Mouse (Mus musculus) hindbrain, embryonic 14.5 days (tissue): Measurements from ENCODE around the gene Edem3. TPM values are rescaled to one million over a fixed set of nuclear protein-coding genes. Genes with fewer than 3 reads are reported as not detected.

Experiments used
- ATAC-seq: fragments of 200-750 bp; cut with Nextera tagmentation; 2 replicates; pipeline ENCODE4 v1.8.0; 2017; ENCODE audit warnings: moderate number of reproducible peaks, mild to moderate bottlenecking, moderate TSS enrichment, moderate library complexity; ENCODE audit not compliant: low FRiP score
- DNase-seq: peaks from one replicate; pipeline ENCODE4 v3.0.0-alpha.2; 2015; ENCODE audit warnings: low spot score
- H3K27ac ChIP-seq: fragments of 300-500 bp; sonication (generic); 2 replicates; pipeline ENCODE4 v1.5.1; 2014; ENCODE audit warnings: mild to moderate bottlenecking, moderate library complexity
- H3K27me3 ChIP-seq: fragments of 300-500 bp; sonication (generic); 2 replicates; pipeline ENCODE4 v1.6.1; 2014; ENCODE audit warnings: mild to moderate bottlenecking, low read length, mixed read lengths; ENCODE audit not compliant: control insufficient read depth, insufficient read depth
- H3K36me3 ChIP-seq: fragments of 300-500 bp; sonication (generic); replicated peaks from 2 replicates; pipeline ENCODE4 v1.6.1; 2014; ENCODE audit not compliant: control insufficient read depth, insufficient read depth
- H3K4me1 ChIP-seq: fragments of 300-500 bp; sonication (generic); replicated peaks from 2 replicates; pipeline ENCODE4 v1.6.1; 2014; ENCODE audit warnings: antibody characterized with exemption, low read length, mixed read lengths; ENCODE audit not compliant: control insufficient read depth, insufficient read depth
- H3K4me2 ChIP-seq: fragments of 300-500 bp; sonication (generic); replicated peaks from 2 replicates; pipeline ENCODE4 v1.6.1; 2014; ENCODE audit warnings: mild to moderate bottlenecking, moderate library complexity
- H3K4me3 ChIP-seq: fragments of 300-500 bp; sonication (generic); replicated peaks from 2 replicates; pipeline ENCODE4 v1.5.1; 2014; ENCODE audit warnings: mild to moderate bottlenecking, low read length
- H3K9ac ChIP-seq: fragments of 300-500 bp; sonication (generic); 2 replicates; pipeline ENCODE4 v1.6.1; 2014
- H3K9me3 ChIP-seq: fragments of 300-500 bp; sonication (generic); 2 replicates; pipeline ENCODE4 v1.6.1; 2016; ENCODE audit warnings: low read length; ENCODE audit not compliant: control insufficient read depth
- WGBS: fragments of 180-500 bp; shearing (Covaris S2); extraction: QIAGEN DNeasy Blood & Tissue Kit; methylation state at CpG from one replicate; pipeline ENCODE4 v1.1.7; 2014; 5-methylcytosine and 5-hydroxymethylcytosine counted together
- polyA plus RNA-seq: library from polyadenylated mRNA; unstranded; fragments of >200 nt; fragmentation: Nextera tagmentation; extraction: Ambion mirVana; gene quantifications from 2 replicates; pipeline ENCODE4 v1.2.1, GENCODE M21; 2014

Gene Edem3
- polyA plus RNA-seq, 1 experiment from 2014 or later: 28.3 TPM

DNA sequence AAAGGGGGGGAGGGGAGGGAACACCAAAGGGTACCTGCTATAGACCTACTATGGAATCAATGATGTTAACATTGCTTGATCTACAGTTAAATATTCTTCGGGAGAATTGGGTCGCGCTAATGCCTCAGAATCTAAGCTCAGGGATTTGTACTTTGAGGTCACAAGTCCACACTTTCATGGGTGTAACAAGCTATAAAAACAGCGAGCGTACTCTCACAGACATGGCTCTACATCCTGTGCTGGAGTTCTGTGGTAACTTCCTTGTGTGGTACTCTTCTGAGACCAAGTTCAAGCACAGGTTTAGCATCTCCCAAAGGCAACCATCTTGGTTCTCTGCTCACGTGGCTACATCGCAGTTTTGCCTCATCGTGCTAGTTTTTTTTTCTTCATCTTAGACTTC lies 106.9 kb downstream of the Edem3 start:
- no peak overlapping the region for H3K4me3 ChIP-seq
- H3K9me3 ChIP-seq: no peaks in the 10 kb centered on the region
- H3K9ac ChIP-seq: no peak overlapping the region
- ATAC-seq (no peak), DNase-seq (no peak)
- H3K4me1 ChIP-seq: no peaks in the 10 kb centered on the region
- no peak overlapping the region for H3K4me2 ChIP-seq
- H3K36me3 ChIP-seq: no peaks in the 10 kb centered on the region
- H3K27me3 ChIP-seq: no peaks in the 10 kb centered on the region
- H3K27ac ChIP-seq: no peak overlapping the region
- 92% methylated on average over 8 of the region's 8 CpGs for WGBS

DNA sequence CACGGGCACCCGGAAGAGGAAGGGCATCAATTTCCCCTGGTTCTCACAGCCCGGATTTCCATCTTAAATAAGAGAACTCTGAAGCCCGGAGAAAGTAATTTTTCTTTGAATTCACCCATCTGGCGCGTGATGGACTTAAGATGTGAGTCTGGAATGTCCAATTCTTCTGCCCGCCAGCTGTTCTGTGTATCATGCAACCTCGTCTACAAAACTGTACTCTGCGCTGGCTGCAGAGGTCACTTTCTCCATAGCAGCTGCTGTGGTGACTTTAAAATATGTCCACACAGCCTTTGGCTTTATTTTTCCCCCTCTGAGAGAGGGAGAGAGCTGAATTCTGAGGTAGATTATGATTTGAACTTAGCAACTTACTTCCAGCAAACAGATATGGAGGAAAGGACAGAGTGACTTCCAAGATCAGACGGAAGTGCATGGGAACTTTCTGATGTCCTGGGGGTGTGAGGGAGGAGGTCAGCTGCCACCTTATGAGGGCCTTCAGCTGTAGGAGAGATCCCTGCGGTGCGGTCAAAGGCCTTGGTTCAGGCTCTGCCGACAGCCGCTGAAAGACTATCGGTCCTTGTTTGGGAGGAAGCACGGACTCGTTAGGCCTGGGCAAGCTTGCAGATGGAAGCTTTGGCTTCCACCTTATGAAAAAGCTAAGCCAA lies 108.1 kb downstream of the Edem3 start:
- no peaks in the 10 kb centered on the region for H3K27me3 ChIP-seq
- no peaks in the 10 kb centered on the region for H3K36me3 ChIP-seq
- H3K9me3 ChIP-seq: no peaks in the 10 kb centered on the region
- ATAC-seq: no peak
- H3K27ac ChIP-seq: no peak overlapping the region
- H3K4me3 ChIP-seq: no peak overlapping the region
- DNase-seq: no peak
- H3K4me1 ChIP-seq: no peaks in the 10 kb centered on the region
- no peak overlapping the region for H3K4me2 ChIP-seq
- H3K9ac ChIP-seq: no peak overlapping the region
- 83% methylated on average over 17 of the region's 17 CpGs for WGBS

DNA sequence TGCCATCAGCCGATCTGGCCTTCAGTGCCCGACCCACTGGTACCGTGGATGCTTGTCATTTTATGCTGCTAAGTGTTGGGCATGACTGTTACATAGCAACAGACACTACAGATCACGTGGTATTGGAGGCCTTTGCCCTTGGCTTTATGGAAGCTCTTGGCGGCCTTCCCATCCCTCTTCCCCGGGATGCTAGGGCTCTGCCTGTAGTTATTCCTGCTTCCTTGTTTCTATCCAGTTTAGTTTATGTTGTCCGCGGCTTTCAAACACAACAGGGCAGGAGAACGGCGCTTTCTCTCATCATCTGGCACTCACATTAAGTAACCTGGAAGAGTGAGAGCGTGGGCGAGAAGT lies 108.6 kb downstream of the Edem3 start:
- WGBS: 78% methylated on average over 12 of the region's 12 CpGs
- H3K4me2 ChIP-seq: no peak overlapping the region
- H3K4me1 ChIP-seq: no peaks in the 10 kb centered on the region
- no peaks in the 10 kb centered on the region for H3K9me3 ChIP-seq
- ATAC-seq: no peak
- no peaks in the 10 kb centered on the region for H3K27me3 ChIP-seq
- no peak overlapping the region for H3K4me3 ChIP-seq
- DNase-seq: no peak
- H3K36me3 ChIP-seq: no peaks in the 10 kb centered on the region
- H3K27ac ChIP-seq: no peak overlapping the region
- no peak overlapping the region for H3K9ac ChIP-seq

DNA sequence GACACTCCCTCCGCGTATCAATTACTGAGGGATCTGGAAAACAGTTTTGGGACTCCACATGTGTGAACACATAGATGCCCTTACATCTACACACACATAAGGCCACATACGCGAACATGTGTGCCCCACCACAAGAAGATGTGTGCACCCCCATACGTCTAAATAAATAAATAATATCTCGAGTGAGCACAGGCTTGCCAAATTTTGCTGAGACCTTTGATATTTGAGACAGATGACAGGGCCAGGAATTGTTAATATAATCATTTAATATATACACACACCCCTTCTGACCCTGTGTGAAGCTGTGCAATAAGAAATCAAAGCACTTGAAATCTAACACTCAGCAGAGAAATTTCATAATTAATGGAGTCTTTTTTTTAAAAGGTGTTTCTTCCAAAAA lies 109.2 kb downstream of the Edem3 start:
- no peak for ATAC-seq
- H3K9me3 ChIP-seq: no peaks in the 10 kb centered on the region
- H3K4me2 ChIP-seq: no peak overlapping the region
- WGBS: 94% methylated on average over 6 of the region's 6 CpGs
- H3K27ac ChIP-seq: no peak overlapping the region
- DNase-seq: no peak
- H3K36me3 ChIP-seq: no peaks in the 10 kb centered on the region
- no peaks in the 10 kb centered on the region for H3K4me1 ChIP-seq
- no peak overlapping the region for H3K9ac ChIP-seq
- H3K4me3 ChIP-seq: no peak overlapping the region
- H3K27me3 ChIP-seq: no peaks in the 10 kb centered on the region

Other genes starting within 250 kb of the Edem3 start
- gene Fam129a, start 184.2 kb upstream of the Edem3 start, polyA plus RNA-seq: 0.90 and 0.99 TPM in 2 replicates